Mouse (Mus musculus) bone marrow, adult 2 months (tissue): Measurements from ENCODE around the gene Tm6sf2.

Experiments used
- CTCF ChIP-seq: fragments of 200-500 bp; IDR thresholded peaks from 2 replicates; pipeline ENCODE4 v1.5.1; 2011; ENCODE audit warnings: low read length, control low read depth; ENCODE audit not compliant: control insufficient read depth, insufficient read depth
- POLR2A ChIP-seq: fragments of 200-500 bp; IDR thresholded peaks from 2 replicates; pipeline ENCODE4 v1.6.1; 2011; ENCODE audit warnings: low read depth, mild to moderate bottlenecking, control low read depth, low read length, borderline replicate concordance; ENCODE audit not compliant: control insufficient read depth

DNA sequence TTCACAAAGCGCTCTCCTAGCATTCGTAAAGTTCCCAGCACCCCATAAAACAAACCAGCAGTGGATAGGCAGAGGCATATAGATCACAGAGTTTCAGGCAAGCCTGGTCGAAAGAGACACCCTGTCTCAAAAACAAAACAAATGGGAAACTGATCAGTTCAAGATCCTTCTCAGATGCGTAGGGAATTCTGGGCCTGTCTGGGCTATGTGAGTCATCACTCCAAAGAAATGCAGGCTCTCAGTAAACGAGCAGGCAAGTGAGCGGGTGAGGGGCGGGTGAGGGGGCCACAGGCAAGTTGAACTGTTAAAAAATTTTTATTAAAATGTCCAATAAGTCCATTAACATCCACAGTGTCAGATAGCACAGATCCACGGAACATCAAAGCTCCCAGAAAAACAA is 20.1 kb downstream of the Tm6sf2 start:
- TF ChIP-seq CTCF (no peak), POLR2A (no peak)
